Mouse (Mus musculus) cerebellum, adult 11-12 months (tissue): ENCODE data around the gene Rgs10.

Experiments used
- DNase-seq: peaks from one replicate; pipeline ENCODE4 v3.0.0; 2022

Rgs10 gene

GRCm38 (mm10) chr7:128332896-128333295, 85.7 kb downstream of the Rgs10 start:
- no peak for DNase-seq

DNA sequence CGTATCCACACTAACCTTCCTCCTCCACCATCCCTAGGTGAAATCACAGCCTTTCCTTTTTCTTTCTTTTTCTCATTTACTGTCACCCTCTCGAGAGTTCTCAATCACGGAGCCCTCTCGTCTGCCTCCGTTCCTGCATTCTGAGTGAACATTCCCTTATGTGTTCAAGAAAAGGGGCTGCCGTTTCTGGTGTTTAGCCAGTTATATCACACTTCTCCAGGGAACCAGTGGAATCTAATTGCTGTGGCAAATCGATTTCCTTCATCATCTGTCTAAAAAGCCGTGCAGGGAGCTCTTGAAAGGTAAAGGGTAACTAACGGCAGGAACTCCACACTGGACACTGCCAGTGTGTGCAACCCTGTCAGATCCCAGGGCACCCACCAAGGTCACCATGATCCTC, 87.6 kb downstream of the Rgs10 start:
- no peak for DNase-seq

DNA sequence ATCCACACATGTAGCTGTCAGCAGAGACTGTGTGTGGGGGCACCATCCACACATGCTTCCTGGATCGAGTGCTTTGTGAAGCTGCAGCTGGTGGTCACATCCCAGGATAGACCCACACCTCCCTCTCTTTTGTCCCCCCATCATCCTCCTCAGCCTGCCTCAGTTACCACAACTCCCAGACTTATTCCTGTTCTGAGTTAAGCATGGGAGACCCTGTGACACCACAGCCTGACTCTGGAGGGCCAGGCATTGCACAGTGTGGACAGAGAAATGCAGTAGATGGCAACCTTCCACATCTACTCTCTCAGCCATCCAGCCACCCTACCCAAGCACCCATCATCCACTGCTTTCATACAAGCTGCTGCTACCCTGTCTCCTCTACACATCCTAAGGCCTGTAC, 93.6 kb downstream of the Rgs10 start:
- no peak for DNase-seq
